Mouse (Mus musculus): ENCODE results near the gene Il27ra.

Gene Il27ra

GRCm38 (mm10) chr8:84066291-84066930, 24.0 kb upstream of the Il27ra start, which contains the start of gene Rfx1:
TSS of gene Rfx1 (plus strand) at chr8:84066834.
- in situ Hi-C loops (cut with MboI; ENCODE audit: unreplicated experiment in 2 of 2): no loop called here

DNA sequence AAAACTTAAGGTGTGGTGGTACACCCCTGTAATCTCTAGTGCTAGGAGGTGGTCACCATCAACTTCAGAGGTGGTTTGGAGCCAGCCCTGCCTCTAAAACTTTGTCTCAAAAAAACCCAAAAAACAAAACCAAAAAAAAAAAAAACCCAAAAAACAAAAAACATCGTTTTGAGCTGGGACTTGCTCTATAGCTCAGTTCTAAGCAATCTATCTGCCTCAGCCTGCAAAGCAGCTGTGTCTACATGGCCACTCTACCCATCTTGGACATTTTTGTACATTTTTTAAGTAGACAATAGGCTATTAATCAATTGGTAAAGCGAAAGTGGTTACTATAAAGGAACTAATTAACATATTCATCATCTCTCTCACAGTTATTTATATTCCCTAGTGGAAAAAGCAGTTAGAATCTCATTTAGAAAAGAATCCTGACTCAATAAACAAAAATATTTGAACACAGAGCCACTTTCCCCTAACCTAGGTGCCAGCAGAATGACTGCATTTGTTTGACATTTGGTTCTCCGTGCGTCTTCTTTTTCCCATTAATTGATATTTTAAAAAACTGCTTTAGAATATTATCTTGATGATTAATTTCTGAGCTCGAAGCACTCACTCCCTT, 23.2 kb upstream of the Il27ra start:
- in situ Hi-C loops (cut with MboI; ENCODE audit: unreplicated experiment in 2 of 2): no loop called here

DNA sequence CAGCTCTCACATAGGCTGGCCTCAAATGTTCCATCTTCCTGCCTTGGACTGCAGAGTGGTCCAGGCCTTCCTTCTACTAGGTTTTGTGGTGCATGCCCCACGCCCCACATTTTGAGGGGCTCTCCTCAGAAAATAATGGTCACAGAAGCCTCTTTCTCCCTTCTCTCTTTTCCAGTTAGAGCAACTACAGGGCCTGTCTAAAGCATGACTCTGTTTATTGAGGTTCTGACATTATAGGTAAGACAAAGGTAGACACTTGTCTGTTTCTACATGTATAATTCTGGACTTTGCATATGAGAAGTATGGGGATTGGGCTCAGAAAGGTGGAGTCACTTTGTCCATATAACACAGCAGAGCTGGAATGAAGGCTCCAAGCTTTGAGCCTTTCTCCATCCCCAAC, 22.6 kb upstream of the Il27ra start, which contains the start of gene Gm10643:
TSS of gene Gm10643 (minus strand) at position 101 of the 400 bp plus-strand sequence.
- in situ Hi-C loops (cut with MboI; ENCODE audit: unreplicated experiment in 2 of 2): no loop called here

GRCm38 (mm10) chr8:84063861-84064610, 21.6 kb upstream of the Il27ra start:
- in situ Hi-C loops (cut with MboI; ENCODE audit: unreplicated experiment in 2 of 2): no loop called here

DNA sequence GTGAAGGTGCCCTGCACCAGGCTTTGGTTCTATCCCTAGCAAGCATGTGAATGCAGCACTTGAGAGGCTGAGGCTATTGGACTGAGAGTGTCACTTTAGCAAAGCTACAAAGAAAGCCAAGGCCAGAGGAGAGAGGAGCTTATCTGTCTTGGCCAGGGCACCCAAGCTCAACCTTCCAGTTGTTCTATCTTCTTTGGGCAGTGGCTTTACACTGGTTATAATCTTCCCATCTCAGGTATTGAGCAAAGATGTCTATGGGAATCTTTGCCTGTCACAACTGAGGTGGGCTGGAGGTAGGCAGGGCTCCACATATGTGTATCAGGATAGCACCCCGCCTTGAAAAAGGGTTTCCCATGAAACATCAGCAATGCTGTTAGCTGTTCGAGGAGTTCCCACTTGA, 17.9 kb upstream of the Il27ra start:
- in situ Hi-C loops (cut with MboI; ENCODE audit: unreplicated experiment in 2 of 2): no loop called here

DNA sequence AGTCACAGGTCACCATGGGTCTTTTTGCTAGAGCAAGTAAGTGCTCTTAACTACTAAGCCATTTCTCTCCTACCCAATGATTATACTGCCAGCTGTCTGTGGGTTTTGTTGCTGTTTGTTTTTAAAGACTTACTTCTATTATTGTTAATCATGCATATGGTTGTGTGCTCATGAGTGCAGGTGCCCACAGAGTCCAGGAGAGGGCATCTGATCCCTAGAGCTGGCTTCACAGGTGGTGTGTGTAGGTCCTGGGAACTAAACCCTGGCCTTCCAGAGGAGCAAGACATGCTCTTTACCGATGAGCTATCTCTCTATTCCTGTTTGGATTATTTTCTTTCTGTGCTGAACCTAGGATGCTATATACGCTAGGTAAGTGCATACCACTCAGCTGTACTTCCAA, 16.8 kb upstream of the Il27ra start:
- in situ Hi-C loops (cut with MboI; ENCODE audit: unreplicated experiment in 2 of 2): no loop called here

- in situ Hi-C loops (cut with MboI; ENCODE audit: unreplicated experiment in 2 of 2): no loop called here
These were observed 15.4 kb upstream of the Il27ra start for GRCm38 (mm10) chr8:84057827-84058226.

DNA sequence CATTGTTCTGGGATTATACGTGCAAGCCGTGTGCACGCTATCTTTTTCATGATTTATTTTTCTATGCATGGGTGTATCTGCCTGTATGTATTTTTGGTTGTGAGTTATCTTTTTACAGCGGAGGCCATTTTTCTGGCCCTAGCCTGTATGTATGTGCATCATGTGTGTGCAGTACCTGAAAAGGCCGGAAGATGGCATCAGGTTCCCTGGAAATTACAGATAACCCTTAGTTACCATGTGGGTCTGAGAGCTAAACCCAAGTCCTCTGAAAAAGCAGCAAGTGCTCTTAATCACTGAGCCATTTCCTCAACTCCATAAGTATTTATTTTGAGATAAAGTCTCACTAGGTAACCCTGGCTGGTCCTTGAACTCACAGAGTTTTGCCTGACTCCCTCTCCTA, 10.8 kb upstream of the Il27ra start:
- in situ Hi-C loops (cut with MboI; ENCODE audit: unreplicated experiment in 2 of 2): no loop called here

DNA sequence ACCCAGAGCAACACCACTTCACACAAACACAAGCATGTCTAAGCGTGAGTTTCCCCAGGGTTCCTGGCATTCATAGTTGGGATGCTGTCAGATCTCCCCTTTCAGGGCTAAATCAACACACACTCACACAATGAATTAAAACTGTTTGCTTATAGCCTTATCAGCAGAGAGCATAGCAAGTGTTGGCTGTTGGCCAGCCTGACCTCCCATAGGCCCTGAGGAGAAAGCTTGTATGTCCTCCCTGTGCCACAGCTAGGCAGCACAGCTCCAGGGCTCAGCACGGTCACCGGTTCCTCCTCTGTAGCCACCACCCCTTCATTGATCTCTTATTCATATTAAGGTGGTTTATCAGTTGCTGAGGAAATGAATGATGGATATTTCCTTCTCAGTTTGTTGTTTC, 10.4 kb upstream of the Il27ra start:
- in situ Hi-C loops (cut with MboI; ENCODE audit: unreplicated experiment in 2 of 2): no loop called here

DNA sequence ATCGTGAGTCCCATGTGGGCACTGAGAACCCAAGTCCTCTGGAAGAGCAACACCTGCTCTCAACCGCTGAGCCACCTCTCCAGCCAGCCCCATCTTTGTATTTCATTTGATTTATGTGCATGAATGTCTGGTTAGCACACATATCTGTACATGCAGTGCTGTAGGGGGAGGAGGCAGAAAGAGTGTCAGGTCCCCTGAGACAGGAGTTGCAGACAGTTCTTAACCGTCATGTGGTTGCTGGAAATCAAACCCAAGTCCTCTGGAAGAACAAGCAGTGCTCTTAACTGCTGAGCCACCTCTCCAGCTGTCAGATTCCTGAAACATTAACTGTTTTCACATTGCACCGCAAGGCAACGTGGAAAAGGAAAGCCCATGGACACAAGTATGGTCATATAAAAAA, 5.8 kb upstream of the Il27ra start:
- in situ Hi-C loops (cut with MboI; ENCODE audit: unreplicated experiment in 2 of 2): no loop called here

GRCm38 (mm10) chr8:84046505-84046904, 4.1 kb upstream of the Il27ra start:
- in situ Hi-C loops (cut with MboI; ENCODE audit: unreplicated experiment in 2 of 2): no loop called here

DNA sequence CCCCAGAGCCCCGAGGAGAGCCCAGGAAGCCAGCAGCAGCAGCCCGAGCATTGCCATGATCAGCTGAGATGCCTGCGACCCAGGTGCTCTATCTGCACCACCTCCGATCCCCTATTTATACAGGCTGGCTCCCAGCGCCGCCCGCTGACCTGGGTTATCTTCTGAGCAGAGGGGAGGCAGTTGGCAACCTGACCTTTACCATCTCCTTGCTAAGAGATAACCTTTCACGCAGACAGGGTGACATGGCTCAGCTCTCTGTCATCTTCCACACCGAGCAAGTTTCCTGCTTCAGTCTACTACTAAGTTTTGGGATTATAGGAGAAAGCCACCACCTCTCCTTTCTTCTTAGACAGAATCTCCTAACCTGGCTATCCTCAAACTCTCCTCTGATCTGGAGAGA, 2.5 kb upstream of the Il27ra start, which contains the start of gene Rln3:
TSS of gene Rln3 (minus strand) at position 101 of the 400 bp plus-strand sequence.
- in situ Hi-C loops (cut with MboI; ENCODE audit: unreplicated experiment in 2 of 2): loop anchor here (5.0 kb wide), 2 partner anchors 52 to 57 kb away; partner anchors contain the start of gene Dcaf15 (in 1 of the 2)

DNA sequence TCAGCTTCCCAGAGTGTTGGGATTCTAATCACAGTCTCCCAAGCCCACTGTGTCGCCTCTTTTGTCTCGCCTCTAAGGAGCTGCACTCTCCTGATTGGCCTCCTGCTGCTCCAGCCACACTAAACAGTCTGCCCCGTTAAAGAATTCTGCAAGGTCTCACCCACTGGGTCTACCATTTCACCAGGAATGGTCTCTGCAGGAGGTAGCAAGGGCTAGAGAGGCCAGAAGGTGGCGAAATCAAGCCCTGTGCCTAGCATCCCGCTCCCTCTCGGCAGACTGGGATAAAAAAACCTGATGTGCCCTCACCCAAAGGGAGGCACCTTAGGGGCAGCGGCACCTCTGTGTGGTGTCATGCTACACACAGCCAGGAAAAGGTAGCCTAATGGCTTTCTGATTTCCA, 1.7 kb upstream of the Il27ra start:
- in situ Hi-C loops (cut with MboI; ENCODE audit: unreplicated experiment in 2 of 2): loop anchor here (5.0 kb wide), 2 partner anchors 53 to 58 kb away; partner anchors contain the start of gene Dcaf15 (in 1 of the 2)

DNA sequence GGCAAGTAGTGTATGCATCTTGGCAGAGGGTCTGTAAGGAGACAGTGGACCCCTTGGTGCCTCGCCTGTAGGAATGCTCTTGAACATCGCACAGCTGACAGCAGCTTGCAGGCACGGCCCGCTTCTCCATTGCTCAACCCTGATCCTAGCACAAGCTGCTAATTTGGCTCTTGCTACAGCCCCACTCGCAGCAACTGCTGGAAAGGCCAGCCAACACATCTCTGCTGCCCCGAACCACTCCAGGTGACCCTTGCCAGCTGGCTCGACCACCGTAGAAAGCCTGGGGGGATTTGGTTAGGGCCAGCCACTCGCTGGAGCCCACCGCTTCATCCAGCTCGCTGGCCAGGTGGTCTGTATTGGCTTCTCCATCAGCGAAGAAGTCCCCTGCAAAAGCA, 556 bp upstream of the Il27ra start:
- in situ Hi-C loops (cut with MboI; ENCODE audit: unreplicated experiment in 2 of 2): loop anchor here (5.0 kb wide), 2 partner anchors 54 to 59 kb away; partner anchors contain the start of gene Dcaf15 (in 1 of the 2)

DNA sequence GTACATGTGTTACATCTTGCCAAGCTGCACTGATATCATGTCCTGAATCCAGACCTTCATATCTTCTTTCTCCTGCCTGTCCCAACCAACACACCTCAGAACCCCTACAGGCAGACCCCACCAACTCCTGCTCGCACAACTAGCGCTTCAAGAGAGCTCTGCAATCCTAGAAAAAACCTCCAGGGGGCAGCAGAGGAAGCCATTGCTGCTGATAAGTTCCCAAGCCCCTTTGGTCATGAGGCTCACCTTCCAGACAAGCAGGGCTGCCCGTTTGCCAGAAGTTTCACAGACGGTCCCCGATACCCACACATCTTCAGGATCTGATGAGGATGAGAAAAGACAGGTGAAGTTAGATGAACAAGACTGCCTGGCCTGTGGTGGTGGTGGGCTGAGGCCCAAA, 3.3 kb downstream of the Il27ra start:
- in situ Hi-C loops (cut with MboI; ENCODE audit: unreplicated experiment in 2 of 2): loop anchor here (5.0 kb wide), 4 partner anchors 133 to 318 kb away; partner anchors contain the start of gene Ccdc130 (in 1 of the 2)

GRCm38 (mm10) chr8:84038015-84038414, 4.4 kb downstream of the Il27ra start:
- in situ Hi-C loops (cut with MboI; ENCODE audit: unreplicated experiment in 2 of 2): loop anchor here (5.0 kb wide), 4 partner anchors 134 to 319 kb away; partner anchors contain the start of gene Ccdc130 (in 1 of the 2)

DNA sequence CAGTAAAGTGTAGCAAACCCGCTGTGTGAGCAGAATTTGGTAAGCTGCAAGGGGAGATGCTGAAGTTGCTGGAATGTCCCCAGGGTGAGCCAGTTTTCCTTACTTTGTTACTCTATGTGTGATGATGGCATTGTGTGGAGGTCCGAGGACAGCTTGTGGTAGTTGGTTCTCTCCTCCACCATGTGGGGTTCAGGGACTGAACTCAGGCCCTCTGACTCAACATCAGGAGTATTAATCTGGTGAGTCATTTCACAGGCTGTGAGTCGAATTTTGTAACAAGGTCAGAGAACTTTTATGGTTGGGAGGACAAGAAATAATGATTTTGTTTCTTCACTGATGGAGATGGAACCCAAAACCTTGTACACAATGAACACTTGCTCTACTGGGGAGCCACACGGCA, 9.6 kb downstream of the Il27ra start:
- in situ Hi-C loops (cut with MboI; ENCODE audit: unreplicated experiment in 2 of 2): no loop called here

- in situ Hi-C loops (cut with MboI; ENCODE audit: unreplicated experiment in 2 of 2): no loop called here
These were observed 13.1 kb downstream of the Il27ra start for GRCm38 (mm10) chr8:84029272-84029671.

DNA sequence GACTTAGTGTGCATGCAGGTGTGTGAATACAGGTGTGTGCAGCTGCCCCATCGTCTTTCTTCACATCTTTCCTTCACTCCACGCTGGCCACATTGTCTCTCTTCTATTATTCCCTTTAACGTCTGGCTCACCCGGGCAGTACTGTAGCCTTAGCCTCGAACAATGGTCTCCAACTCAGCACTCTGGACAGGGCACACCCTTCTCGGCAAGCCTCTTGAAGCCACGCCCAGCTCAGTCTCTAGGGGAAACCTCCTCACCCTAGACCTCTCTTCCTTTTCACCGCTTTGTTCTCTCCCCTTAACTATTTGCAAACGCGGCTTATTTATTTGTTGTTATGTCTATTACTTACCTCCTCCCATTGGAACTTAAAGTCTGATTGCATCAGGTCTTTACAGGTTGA, 14.9 kb downstream of the Il27ra start:
- in situ Hi-C loops (cut with MboI; ENCODE audit: unreplicated experiment in 2 of 2): no loop called here

- in situ Hi-C loops (cut with MboI; ENCODE audit: unreplicated experiment in 2 of 2): no loop called here
These were observed 16.5 kb downstream of the Il27ra start for GRCm38 (mm10) chr8:84025863-84026262.

DNA sequence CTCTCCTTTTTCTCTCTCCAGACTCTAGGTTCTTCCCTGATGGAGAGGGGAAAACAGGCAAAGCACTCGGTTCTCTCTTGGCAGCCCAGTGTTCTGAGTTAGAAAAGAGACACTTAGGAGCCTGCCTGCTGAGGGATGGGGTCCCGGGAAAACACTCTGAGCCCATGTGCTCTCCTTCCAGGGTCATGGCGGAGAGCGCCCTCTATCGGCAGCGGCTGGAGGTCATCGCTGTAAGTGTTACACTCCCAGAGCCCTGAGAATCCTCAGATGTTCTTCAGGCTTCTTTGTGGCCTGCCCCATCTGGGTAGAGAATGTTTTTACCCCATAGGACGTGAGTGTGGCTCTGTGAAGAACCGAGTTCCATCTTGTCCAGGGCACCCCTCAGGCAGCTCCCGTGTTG, 18.2 kb downstream of the Il27ra start:
- in situ Hi-C loops (cut with MboI; ENCODE audit: unreplicated experiment in 2 of 2): no loop called here

Measured in v-Abl transformed pro-B cells (cell line).